Mouse (Mus musculus) adrenal gland, adult (tissue): Measurements from ENCODE around the gene Igsf21.

Experiments used
- DNase-seq, 2 experiments: peaks; one replicate each; pipeline ENCODE4 v3.0.0; 2022 to 2023; ENCODE audit warnings: low spot score in 1 of 2; ENCODE audit not compliant: inconsistent age in 2 of 2

Gene Igsf21

DNA sequence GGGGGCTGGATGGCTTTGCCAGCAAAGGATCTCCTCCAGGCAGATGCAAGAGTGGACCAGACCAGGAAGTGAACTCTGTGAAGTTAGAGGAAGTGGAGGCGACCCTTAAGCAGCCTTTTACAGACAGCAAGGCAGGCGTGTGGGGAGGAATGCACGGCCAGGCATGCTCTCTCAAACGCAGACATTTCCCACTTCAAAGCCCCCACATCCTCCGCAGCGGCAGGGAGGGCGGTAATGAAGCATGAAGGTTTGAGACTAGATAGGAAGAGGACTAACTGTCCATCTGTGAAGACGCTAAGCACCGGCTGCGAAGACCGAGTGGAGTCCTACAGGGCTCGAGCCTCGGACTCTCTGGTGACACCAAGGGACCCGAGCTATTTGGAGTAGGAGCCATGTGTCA is 46.3 kb downstream of the Igsf21 start:
- DNase-seq: no peak

DNA sequence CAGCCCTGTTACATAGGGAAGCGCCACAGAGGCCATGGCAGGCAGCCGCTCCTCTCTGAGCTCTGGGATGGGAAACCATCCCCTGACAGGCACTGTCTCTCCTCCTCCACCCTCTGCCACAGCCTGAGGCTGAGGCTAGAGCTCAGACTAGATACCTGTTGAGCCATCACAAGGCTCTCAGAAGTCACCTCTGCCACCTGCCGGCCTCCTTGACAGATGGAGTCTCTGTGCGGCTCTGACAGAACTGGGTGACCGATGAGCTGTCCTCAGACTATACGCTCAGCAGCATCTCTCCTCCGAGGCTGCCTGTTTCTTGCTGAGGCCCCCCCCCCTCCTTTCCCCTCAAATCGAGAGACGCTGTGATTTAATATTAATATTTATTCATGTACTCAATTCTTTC is 49.9 kb downstream of the Igsf21 start:
- DNase-seq: no peak

DNA sequence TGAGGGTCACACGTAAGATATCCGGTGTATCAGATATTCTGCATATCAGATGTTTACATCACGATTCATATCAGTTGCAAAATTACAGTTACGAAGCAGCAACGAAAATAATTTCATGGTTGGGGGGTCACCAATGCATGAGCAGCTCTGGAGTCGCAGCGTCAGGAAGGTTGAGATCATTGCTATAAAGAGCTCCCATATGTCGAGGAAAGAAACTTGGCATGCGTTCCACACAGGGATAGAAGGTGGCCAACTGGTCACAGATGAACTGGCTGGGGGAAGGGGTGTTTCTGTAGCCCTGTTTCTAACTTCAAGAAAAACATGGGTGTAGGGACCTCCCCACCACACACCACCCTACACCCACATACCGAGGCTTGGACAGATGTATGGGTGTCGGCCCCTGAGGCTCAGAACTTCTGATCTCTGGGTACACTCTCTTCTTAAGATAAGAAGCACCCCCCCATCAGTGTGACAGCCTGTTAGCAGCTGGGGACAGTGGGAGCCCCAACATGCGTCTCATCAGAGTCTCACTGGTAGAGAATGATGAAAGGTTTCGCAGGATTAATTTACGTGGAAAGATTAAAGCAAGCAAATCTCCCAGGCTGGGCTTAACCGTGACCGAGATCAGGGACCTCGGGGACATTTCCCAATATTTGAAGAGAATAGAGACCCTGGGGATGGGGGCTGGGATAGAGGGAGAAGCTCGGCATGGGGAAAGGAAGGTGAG is 54.1 kb downstream of the Igsf21 start:
- DNase-seq: no peak

DNA sequence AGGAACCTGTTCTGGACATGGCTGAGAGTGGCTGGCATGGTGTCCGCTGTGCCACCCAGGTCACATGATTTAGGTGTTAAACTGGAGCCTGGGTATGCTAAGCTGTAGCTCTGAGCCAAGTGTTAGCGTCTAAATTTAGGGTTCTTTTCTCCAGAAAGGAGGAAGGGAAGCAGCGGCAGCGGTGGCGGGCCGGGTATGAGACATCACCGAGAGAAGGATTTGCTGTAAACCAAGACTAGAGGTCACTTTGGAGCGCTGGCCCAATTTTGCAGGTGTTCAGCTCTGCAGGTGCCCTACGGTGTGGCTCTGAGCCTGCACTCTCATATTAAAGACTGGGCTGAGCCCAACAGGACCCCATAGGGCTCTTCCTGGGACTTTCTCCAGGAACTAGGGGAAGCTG is 57.0 kb downstream of the Igsf21 start:
- no peak for DNase-seq

DNA sequence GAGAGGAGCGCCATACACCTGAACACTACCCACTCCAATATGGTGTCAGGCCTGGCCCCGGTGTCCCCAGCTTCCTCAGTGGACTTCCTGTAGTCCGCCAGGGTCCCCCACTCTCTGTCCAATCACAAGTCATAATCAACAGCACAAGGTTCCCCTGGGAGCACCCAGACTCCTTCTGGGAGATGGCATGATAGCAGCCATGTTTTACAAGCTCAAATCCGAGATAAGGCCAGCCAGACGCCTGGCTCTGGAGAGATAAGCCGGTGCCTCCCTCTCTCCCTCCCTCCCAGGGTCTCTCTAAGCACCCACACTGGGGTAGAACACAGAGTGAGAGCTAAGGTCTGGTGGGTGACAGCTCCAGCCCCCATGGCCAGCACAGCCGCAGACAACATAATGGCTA is 58.0 kb downstream of the Igsf21 start:
- no peak for DNase-seq

DNA sequence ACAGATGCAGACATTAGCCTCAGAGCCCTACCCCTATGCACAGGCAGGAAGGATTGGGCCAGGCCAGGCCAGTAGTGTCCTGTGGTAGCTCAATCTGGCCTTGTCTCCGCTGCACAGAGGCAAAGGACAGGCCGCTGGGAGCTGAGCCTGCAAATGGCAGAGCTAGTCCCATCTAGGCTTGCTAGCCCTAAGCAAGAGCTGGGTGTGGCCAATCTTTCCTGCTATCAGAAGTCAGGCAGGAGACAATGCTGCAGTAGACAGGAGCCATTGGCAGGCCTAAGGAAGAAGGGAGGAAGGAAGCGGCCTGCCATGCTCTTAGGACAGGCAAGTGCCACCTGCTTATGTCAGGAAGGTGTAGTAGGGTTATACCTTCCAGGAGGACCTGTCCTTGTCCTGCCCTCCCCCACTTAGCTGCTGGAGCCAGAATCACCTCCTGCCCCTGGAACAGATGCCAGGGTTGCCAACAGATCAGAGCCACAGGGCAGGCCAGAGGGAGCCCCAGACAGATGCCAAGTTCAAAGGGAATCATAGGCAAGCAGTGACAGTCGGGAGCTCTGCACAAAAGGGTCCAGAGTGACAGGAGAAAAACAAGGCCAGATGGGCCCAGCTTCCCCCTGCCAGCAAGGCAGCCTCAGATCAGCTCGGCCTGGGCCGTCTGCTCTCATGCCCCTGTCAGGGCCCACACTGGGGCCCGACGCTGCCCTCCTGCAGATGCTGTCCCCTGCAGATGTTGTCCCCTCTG is 59.0 kb downstream of the Igsf21 start:
- no peak for DNase-seq

DNA sequence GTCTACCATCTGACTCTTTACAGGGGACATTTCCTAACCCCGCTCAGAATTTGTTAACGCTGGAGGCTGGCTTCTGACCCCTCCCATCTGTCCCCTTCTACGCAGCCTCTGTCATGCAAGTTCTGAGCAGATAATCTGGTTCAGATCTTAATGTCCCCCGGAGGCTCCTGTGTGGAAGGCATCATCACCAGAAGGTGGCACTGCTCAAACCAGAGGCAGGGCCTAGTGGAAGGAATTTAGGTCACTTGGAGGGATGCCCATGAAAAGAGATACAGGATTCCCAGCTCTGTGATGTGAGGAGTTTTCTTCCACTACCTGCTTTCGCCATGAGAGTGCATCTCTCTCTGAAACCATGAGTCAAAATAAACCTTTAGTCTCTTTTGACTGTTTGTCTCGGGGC is 67.0 kb downstream of the Igsf21 start:
- peak in 1 of 2 experiments; percentile 43 for DNase-seq

DNA sequence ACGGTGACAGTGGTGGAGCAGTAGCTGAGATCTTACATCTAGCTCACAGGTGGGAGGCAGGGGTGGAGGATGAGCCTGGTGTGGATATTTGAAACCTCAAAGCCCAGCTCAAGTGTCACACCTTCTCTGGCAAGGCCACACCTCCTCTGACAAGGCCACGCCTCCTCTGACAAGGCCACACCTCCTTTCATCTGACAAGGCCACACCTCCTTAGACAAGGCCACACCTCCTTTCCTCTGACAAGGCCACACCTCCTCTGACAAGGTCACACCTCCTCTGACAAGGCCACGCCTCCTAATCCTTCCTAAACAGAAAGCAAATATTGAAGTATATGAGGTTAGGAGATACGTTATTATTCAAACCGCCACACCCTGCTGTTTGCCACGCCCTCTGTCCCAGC is 69.5 kb downstream of the Igsf21 start:
- DNase-seq: no peak

DNA sequence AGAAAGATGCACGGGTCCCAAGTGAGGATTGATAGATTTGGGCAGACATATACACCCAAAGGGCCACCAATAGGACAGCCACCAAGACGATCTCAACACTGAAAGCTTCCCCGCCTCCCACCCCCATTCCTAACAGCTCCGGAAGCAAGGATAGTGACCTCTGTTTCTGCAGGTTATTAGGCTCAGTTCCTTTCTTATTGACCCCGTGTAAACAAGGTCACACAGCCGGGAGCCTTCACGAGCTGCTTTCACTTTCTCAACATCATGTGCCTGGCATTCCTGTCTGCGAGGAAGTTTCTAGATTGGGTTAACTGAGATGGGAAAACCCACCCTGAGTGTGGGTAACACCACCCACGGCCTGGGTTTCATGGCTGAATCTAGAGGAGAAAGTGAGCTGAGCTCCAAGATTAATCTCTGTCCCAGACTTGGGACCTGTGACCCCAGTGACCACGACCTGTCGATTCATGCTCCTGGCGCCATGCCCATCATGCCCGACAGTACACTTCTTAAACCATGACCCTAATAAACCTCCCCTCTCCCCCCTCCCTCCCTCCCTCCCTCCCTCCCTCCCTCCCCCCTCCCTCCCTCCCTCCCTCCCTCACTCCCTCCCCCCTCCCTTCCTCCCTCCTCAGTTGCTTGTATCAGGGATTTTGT is 72.7 kb downstream of the Igsf21 start:
- peak; percentile 27 to 46 for DNase-seq

DNA sequence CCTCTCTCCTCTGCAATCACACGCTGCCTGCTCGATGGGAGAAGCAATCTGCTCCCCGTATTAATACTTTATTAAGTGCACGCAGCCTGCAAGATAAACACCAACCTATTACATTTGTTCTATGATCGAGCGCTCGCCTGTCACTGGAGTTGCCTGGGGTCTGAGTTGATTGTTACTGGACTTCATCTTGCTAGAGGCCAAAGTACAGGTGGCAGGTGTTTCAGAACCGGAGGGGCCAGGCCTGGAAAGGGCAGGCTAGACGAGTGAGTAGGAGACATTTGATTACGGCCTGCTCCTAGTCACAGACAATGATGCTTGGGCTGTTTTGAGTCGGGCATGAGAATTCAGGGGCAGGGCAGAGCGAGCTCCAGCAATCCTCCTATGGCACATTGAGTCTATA is 73.5 kb downstream of the Igsf21 start:
- peak in 1 of 2 experiments; percentile 30 for DNase-seq

DNA sequence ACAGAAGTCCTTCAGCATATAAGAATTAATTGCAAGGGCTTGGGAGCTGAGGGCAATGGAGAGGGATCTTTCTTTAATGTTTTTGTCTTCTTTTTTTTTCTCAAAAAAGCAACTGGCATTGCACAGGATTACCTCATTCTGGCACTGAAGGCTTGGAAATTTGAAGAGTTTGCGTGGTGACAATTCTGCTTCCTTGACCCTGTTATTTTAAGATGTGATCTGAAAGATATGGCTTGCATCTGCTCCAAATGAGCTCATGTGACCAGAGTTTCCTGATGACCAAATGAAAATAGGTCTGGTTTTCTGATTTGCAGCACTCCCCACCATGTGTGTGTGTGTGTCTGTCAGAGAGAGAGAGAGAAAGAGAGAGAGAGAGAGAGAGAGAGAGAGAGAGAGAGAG is 74.7 kb downstream of the Igsf21 start:
- peak in 1 of 2 experiments; percentile 60 for DNase-seq

DNA sequence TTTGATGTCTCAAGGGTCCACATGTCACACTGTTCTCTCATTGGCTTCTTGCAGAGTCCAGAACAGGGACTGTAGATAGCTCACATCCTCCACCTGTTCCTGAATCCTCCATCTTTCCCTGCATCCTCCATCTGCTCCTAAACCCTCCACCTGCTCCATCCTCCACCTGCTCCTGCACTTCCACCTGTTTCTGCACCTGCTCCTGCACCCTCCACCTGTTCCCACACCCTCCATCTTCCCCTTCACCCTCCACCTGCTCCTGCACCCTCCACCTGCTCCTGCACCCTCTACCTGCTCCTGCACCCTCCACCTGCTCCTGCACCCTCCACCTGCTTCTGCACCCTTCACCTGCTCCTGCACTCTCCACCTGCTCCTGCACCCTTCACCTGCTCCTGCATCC is 75.4 kb downstream of the Igsf21 start:
- DNase-seq: no peak

DNA sequence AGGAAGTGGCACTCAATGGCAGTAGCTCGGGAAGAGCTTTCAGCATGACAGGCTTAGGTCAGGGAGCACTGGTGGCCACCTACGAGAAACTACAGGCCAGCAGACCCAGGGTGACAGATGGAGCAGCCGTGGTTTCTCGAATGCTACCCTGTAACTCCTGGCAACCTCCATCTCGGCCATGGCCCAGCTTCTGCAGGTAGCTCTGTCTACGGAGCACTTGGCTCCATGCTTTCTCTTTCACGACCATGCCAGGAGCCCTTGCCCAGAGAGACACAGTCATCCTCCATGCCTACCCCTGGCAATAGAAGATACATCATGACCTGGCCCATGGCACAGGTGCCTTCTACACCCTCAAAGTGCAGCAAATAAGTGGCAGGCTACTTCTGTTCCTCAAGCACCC is 80.7 kb downstream of the Igsf21 start:
- DNase-seq: no peak

DNA sequence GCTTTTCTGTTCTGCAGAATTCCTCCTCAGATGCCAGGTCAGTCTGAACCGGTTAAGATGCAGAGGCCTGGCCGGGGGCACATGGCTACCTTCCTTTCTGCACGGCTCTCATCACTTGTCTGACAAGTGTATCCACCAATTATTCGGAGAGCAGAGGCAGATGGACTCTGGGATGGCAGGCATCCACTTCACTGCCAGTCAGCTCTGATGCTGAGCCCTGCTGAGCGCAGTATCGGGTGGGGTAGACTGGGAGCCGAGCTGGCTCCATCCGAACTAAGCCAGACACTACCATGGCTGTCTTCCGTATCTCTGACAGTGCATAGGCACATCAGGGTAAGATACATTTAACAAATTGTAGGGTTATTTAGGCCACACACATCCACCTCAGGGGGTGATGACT is 81.9 kb downstream of the Igsf21 start:
- DNase-seq: no peak

DNA sequence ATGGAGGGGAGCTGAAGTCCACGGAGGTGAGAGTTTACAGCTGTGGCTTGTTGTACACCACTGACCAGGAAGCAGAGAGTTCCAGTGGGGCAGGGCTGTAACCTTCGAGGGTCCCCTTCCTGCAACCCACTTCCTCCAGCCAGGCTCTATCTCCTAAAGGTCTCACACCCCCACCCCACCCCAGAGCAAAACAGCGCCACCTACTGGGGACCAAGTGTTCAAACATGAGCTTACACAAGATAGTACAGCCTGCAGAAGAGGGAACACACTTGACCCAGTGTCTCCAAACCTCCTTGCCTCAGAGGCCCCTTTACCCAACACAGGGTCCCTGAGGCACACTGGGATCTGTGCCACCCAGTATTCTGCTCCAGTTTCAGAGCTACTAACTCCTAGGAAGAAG is 87.0 kb downstream of the Igsf21 start:
- no peak for DNase-seq

DNA sequence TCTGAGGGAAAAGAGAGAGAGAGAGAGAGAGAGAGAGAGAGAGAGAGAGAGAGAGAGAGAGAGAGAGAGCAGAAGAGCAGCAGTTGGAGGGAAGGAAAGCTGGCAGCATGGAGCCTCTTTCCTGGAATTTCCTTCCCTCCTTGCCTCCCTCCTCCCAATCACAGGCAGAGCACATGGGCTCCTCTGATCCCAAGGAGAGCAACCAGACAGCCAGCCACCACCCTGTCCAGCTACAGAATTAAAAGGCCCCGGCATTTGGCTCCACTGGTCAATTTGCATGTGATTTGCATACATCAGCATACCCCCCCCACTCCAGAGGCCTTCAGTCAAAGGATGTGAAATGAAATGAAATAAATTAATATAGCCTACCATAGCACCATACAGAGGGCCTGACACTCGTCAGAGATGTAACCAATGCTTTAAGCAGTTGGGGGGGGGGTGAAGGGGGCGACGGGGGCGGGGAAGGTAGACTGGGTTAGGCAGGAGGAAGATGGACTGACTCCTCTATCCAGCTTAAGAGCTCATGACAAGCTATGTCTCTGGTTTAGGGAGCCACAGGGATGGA is 91.6 kb downstream of the Igsf21 start:
- no peak for DNase-seq

DNA sequence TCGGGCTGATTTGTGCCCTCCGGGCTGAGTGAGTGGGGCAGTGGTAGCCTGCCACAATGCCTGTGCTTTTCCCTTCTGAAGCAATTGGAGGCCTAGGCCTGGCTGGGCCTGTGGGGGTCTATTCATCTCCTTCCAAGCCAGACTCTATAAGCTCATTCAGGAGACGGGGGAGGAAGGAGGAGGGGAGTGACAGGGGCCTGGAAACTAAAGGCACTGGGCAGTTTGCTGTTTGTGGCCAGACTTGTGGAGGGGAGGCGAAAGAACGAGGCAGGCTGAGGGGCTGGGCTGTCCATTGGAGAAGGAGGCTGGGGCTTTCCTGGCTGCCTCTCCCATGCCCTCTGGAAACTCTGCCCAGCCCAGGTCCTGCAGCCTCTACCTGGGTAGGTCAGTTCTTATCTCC is 92.1 kb downstream of the Igsf21 start:
- no peak for DNase-seq

DNA sequence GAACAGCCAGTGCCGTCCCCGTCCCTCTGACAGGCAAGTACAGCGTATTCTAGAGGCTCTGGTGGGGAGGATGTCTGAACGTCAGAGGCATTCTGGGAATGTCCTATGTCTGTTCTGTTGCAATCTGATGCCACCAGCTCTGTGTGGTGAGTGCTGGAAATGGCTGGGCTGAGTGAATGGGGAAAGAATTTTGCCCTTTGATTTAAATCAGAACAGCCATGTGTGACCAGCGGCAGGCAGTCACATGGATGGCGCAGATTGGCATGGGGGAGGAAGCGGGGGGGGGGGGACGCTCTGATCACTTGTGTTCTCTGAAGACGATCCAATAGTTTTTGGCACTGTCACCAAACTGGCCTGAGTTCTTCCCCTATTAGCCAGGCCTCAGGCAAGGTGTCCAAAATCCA is 92.9 kb downstream of the Igsf21 start:
- DNase-seq: no peak

DNA sequence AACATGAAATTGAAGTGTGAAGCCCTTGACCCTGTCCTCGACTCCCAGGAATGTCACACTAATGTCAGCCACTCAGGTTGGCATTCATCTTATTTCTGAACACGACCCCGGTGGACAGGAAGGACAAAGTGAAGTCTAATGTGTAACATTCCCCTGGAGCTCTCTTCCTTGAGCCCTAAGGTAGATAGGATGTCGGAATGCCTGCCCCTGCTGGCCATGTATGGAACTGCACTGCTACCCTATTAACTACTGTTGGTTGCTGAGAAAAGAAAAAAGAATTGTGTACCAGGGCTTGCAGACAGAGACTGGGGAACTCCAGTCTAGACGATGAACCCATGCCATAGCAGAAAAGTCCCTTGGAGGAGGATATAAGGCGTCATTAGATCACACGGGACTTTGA is 93.5 kb downstream of the Igsf21 start:
- peak; percentile 29 to 76 for DNase-seq

DNA sequence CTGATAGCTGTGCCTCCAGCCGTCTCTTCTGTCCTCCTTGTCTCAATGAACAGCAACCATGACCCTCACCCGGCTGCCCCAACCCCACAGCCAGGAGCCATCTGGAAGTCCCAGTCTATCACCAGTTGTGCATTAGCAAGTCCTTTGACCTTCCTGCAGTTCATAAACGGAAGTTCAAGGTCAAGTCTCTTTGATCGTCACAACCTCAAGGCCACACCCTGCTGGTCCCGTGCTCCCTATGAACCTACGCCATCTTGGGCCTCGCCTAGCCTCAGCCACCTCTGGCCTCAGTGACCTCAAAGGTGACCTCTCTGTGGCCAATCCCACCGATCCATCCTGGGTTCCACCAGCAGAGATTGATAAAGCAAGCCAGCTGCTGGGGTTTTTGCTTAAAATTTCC is 96.9 kb downstream of the Igsf21 start:
- DNase-seq: no peak

DNA sequence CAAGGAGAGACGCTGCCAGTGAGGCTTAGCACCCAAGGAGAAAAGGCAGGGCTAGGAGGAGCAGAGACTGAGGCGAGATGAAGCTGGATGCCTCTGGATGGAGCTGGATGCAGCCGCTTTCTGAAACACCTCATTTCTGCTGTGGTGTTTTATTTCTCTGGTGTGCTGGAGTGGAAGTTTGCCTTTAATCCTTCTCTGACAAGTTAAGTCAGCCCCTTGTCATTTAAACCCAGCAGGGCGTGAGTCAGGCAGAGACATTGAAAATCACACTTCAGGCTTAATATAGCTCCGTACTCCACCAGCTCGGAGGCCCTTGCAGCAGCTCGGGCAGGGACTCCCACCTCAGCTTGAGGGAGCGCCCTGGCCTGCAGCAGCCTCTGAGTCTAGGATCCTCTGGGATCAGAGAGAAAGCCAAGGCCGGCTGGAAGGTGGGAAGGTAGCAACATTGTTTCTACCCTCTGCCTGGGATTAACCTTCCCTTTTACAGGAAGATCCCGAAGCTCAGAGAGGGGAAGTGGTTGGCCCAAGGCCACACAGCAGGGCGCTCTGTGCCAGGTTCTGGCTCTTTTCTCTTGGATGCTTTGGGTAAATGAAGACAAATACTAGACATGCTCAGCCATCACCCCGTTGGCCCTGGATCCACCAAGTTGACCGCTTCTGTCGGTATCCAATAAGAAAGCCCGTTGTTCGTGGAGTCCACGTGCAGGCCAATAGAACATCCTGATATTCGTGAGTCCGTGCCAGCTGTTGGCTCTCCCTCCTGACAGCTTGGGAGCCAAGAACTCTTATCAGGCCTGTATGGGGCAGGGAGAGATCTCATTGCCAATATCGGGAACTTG is 98.5 kb downstream of the Igsf21 start:
- no peak for DNase-seq
